Mouse (Mus musculus) brain, embryonic 14.5 days (tissue): ENCODE data around the gene Ramp3.
"Not testable (repeated sequence)": the region's sequence is repeated elsewhere in the genome, so short reads cannot be mapped to it uniquely, and the experiment has no call there.

Source experiments
- CTCF ChIP-seq: fragments of 200-500 bp; IDR thresholded peaks from 2 replicates; pipeline ENCODE4 v1.5.1; 2012; ENCODE audit warnings: inconsistent platforms, mild to moderate bottlenecking, moderate library complexity, borderline replicate concordance; ENCODE audit not compliant: insufficient read depth, insufficient read length; ENCODE audit errors: extremely low read depth
- POLR2A ChIP-seq: fragments of 200-500 bp; IDR thresholded peaks from 2 replicates; pipeline ENCODE4 v1.6.1; 2012; ENCODE audit warnings: mild to moderate bottlenecking, inconsistent platforms, borderline replicate concordance; ENCODE audit not compliant: poor library complexity, insufficient read depth, insufficient read length, severe bottlenecking; ENCODE audit errors: extremely low read depth

- not testable (repeated sequence) for TF ChIP-seq POLR2A
- TF ChIP-seq CTCF: peak; percentile 28; the same call in 1 of the 2 replicates
Observed at GRCm38 (mm10) chr11:6652978-6653377, 5.3 kb upstream of the Ramp3 start.
